Mouse (Mus musculus) forebrain, embryonic 11.5 days (tissue): ENCODE data around the gene C130026I21Rik. TPM values are rescaled to one million over a fixed set of nuclear protein-coding genes. Genes with fewer than 3 reads are reported as not detected.
"Not testable (repeated sequence)": the region's sequence is repeated elsewhere in the genome, so short reads cannot be mapped to it uniquely, and the experiment has no call there.

Source experiments
- ATAC-seq: fragments of 200-750 bp; cut with Nextera tagmentation; replicated peaks from 2 replicates; pipeline ENCODE4 v1.8.0; 2017; ENCODE audit warnings: moderate TSS enrichment; ENCODE audit not compliant: low FRiP score
- DNase-seq: peaks from one replicate; pipeline ENCODE4 v3.0.0-alpha.2; 2017; ENCODE audit warnings: low spot score
- H3K27ac ChIP-seq: fragments of 300-500 bp; sonication (generic); 2 replicates; pipeline ENCODE4 v1.5.1; 2014; ENCODE audit warnings: low read depth, low read length
- H3K27me3 ChIP-seq: fragments of 300-500 bp; sonication (generic); 2 replicates; pipeline ENCODE4 v1.6.1; 2014; ENCODE audit warnings: mild to moderate bottlenecking, low read length, mixed read lengths; ENCODE audit not compliant: control insufficient read depth, insufficient read depth
- H3K36me3 ChIP-seq: fragments of 300-500 bp; sonication (generic); 2 replicates; pipeline ENCODE4 v1.6.1; 2014; ENCODE audit warnings: mild to moderate bottlenecking, low read length, moderate library complexity, mixed read lengths; ENCODE audit not compliant: control insufficient read depth, insufficient read depth
- H3K4me1 ChIP-seq: fragments of 300-500 bp; sonication (generic); replicated peaks from 2 replicates; pipeline ENCODE4 v1.6.1; 2014; ENCODE audit warnings: low read length, mixed read lengths; ENCODE audit not compliant: control insufficient read depth, insufficient read depth
- H3K4me2 ChIP-seq: fragments of 300-500 bp; sonication (generic); 2 replicates; pipeline ENCODE4 v1.6.1; 2014; ENCODE audit warnings: low read depth, mild to moderate bottlenecking, low read length, moderate library complexity, mixed read lengths; ENCODE audit not compliant: severe bottlenecking
- H3K4me3 ChIP-seq: fragments of 300-500 bp; sonication (generic); 2 replicates; pipeline ENCODE4 v1.5.1; 2014; ENCODE audit warnings: low read depth, low read length
- H3K9ac ChIP-seq: fragments of 300-500 bp; sonication (generic); 2 replicates; pipeline ENCODE4 v1.6.1; 2014; ENCODE audit warnings: low read length
- H3K9me3 ChIP-seq: fragments of 300-500 bp; sonication (generic); 2 replicates; pipeline ENCODE4 v1.6.1; 2016; ENCODE audit warnings: low read length, mixed read lengths; ENCODE audit not compliant: control insufficient read depth
- WGBS: fragments of 180-500 bp; shearing (Covaris S2); extraction: QIAGEN DNeasy Blood & Tissue Kit; methylation state at CpG from one replicate; pipeline ENCODE4 v1.1.7; 2014; 5-methylcytosine and 5-hydroxymethylcytosine counted together
- polyA plus RNA-seq: library from polyadenylated mRNA; unstranded; fragments of >200 nt; fragmentation: Nextera tagmentation; extraction: Ambion mirVana; gene quantifications from 2 replicates; pipeline ENCODE4 v1.2.1, GENCODE M21; 2014

C130026I21Rik gene
- not detected in 2 replicates for polyA plus RNA-seq

- H3K27ac ChIP-seq, ATAC-seq, H3K4me3 ChIP-seq, H3K4me1 ChIP-seq, H3K27me3 ChIP-seq, DNase-seq, H3K9ac ChIP-seq, H3K4me2 ChIP-seq, H3K9me3 ChIP-seq, H3K36me3 ChIP-seq: not testable (repeated sequence)
- no CpG with 5 or more reads among the region's 6 CpGs for whole genome bisulfite sequencing
Observed at GRCm38 (mm10) chr1:85270466-85270865, at the start of gene C130026I21Rik. Gene C130026I21Rik, minus strand, starts transcription at chr1:85270566.

- not testable (repeated sequence) for H3K36me3 ChIP-seq, H3K4me2 ChIP-seq, DNase-seq, ATAC-seq, H3K27ac ChIP-seq, H3K4me3 ChIP-seq, H3K4me1 ChIP-seq, H3K27me3 ChIP-seq, H3K9ac ChIP-seq, H3K9me3 ChIP-seq
- 47% methylated on average over 4 of the region's 5 CpGs for WGBS
Observed at GRCm38 (mm10) chr1:85287063-85287462, 16.7 kb upstream of the C130026I21Rik start.

- ATAC-seq, H3K27ac ChIP-seq, H3K4me3 ChIP-seq, H3K4me1 ChIP-seq, H3K4me2 ChIP-seq, H3K9ac ChIP-seq, H3K36me3 ChIP-seq, H3K9me3 ChIP-seq, DNase-seq, H3K27me3 ChIP-seq: not testable (repeated sequence)
- 73% methylated on average over 4 of the region's 5 CpGs for WGBS
Observed at GRCm38 (mm10) chr1:85276421-85276820, 6.1 kb upstream of the C130026I21Rik start.

GRCm38 (mm10) chr1:85258634-85259033 lies 11.7 kb downstream of the C130026I21Rik start:
- H3K36me3 ChIP-seq, H3K9ac ChIP-seq, H3K4me1 ChIP-seq, H3K27ac ChIP-seq, H3K4me3 ChIP-seq, H3K9me3 ChIP-seq, ATAC-seq, H3K27me3 ChIP-seq, H3K4me2 ChIP-seq: not testable (repeated sequence)
- WGBS, result 59% methylated on average over 1 of the region's 2 CpGs
- peak; percentile 38 for DNase-seq

GRCm38 (mm10) chr1:85255217-85255616 lies 15.1 kb downstream of the C130026I21Rik start:
- not testable (repeated sequence) for H3K9ac ChIP-seq, H3K4me3 ChIP-seq, H3K36me3 ChIP-seq, H3K4me1 ChIP-seq, H3K9me3 ChIP-seq, H3K27ac ChIP-seq, ATAC-seq, H3K4me2 ChIP-seq, DNase-seq, H3K27me3 ChIP-seq
- 65% methylated on average over 2 of the region's 3 CpGs for WGBS

GRCm38 (mm10) chr1:85251211-85251610 lies 19.2 kb downstream of the C130026I21Rik start:
- ATAC-seq, DNase-seq, H3K36me3 ChIP-seq, H3K9me3 ChIP-seq, H3K4me1 ChIP-seq, H3K27me3 ChIP-seq, H3K4me2 ChIP-seq, H3K4me3 ChIP-seq, H3K27ac ChIP-seq, H3K9ac ChIP-seq: not testable (repeated sequence)
- 90% methylated on average over 4 of the region's 4 CpGs for WGBS

- H3K27me3 ChIP-seq, H3K4me2 ChIP-seq, H3K4me1 ChIP-seq, H3K4me3 ChIP-seq, H3K9ac ChIP-seq, ATAC-seq, H3K27ac ChIP-seq, H3K36me3 ChIP-seq: not testable (repeated sequence)
- WGBS, result 71% methylated on average over 3 of the region's 3 CpGs
- DNase-seq, result peak; percentile 52
- H3K9me3 ChIP-seq, result peaks cover 13% of the 10 kb centered on the region; the same call in 1 of the 2 replicates
Observed at GRCm38 (mm10) chr1:85248985-85249384, 21.4 kb downstream of the C130026I21Rik start.

- not testable (repeated sequence) for H3K27ac ChIP-seq, H3K4me3 ChIP-seq, H3K27me3 ChIP-seq, H3K4me1 ChIP-seq, ATAC-seq, H3K36me3 ChIP-seq, H3K9ac ChIP-seq, H3K4me2 ChIP-seq
- WGBS, result 72% methylated on average over 8 of the region's 8 CpGs
- peak; percentile 35 for DNase-seq
- H3K9me3 ChIP-seq, result peaks cover 15% of the 10 kb centered on the region; the same call in 1 of the 2 replicates
Observed at GRCm38 (mm10) chr1:85246776-85247460, 23.4 kb downstream of the C130026I21Rik start.

- not testable (repeated sequence) for H3K27me3 ChIP-seq, H3K27ac ChIP-seq, H3K4me2 ChIP-seq, H3K9ac ChIP-seq, H3K36me3 ChIP-seq, H3K4me1 ChIP-seq, H3K4me3 ChIP-seq, ATAC-seq
- peaks cover 15% of the 10 kb centered on the region; the same call in 1 of the 2 replicates for H3K9me3 ChIP-seq
- 84% methylated on average over 4 of the region's 5 CpGs for WGBS
- DNase-seq, result peak; percentile 47
Observed at GRCm38 (mm10) chr1:85246266-85246665, 24.1 kb downstream of the C130026I21Rik start.
